Mouse (Mus musculus) spleen, adult 18-20 months (tissue): ENCODE data around the gene Ubtd1.

Experiments used
- DNase-seq, 2 experiments: peaks; one replicate each; pipeline ENCODE4 v3.0.0; 2022; ENCODE audit warnings: mixed read lengths in 2 of 2

Gene Ubtd1

DNA sequence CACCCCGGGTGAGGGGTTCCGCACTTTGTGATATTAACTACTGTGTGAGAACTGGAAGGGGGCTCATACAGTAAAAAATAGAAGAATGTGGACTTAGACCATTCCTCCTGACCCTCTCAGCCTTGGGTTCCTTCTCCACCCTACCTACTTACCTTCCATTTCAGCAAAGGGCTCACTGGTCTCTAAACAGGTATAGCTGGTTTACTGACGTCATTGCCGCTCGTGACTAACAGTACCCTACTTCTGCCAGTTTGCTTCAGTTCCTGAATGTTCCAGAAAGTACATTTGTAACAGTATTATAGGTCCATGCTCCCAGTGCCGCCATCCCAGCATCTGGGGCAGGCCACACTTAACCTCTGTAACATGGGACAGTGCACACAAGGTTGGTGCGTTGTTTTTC, 12.5 kb downstream of the Ubtd1 start:
- DNase-seq = no peak

DNA sequence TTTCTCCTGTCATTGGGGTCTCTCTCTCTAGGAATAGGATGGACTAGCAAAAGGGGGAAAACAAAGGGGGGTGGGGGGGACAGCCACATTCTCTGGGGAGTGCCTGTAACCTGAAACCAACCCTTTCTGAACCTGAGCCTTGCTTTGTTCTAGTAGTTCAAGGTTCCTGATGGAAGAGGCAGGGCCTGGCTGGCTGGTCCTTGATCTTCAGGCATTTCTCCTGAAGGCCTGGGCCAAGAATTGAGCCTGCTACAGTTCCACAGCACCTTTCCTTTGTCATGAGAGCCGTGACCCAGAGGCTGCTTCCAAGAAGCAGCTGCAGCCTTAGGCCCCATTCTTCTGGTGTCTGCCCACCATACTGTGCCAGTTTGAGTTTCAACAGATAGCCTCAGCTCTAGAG, 13.9 kb downstream of the Ubtd1 start:
- no peak for DNase-seq

DNA sequence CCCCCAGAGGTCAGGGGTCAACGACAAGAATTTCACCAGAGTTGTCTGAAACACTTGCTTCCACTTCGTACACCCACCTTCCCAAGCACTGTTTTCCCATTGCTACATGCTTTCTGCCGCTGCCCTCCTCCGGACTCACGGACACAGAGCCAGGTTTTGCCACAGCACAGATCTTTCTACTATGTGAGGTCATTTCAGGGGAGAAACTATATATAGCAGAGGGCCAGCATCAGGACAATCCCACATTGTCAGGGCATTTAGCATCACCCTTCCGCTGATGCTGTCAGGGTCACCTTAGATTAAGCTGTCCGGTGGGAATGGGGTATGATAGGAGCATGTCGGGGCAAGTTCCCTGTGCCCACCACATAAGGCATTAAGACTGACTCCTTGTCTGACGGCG, 15.5 kb downstream of the Ubtd1 start:
- no peak for DNase-seq

DNA sequence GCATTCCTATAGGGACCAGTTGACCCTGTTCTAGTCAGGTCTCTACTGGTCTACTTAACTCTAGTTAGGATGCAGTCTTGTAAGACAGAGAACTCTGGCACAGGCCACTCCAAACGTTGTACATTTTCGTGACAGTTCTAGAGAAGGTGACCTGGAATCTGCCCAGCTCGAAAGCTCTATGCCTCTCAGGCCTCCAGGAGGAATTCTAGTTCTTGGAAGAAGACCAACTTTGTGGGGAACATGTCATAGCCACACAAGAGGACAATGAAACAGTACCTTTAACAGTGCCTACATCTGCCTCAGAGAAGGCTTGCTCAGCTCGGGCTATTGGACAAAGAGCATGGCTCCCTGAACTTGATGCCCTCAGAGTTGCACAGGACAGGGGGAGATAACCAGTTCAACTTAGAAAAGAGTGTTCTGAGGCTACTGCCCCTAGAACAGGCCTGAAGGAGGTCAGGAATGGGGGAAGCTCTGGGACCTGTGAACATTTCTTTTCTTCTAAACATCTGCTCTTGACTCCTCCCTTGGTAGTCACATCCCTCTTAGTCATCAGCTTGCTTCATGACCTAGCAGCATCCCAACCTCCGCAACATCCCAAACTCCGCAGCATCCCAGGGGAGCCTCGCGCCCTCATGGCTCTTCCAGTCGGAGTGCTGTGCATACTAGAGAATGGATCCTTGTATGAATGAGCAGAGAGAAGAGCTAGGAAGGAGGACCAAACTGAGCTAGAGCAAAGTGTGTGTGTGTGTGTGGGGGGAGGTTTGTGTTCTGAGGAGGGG, 17.4 kb downstream of the Ubtd1 start:
- DNase-seq = no peak

DNA sequence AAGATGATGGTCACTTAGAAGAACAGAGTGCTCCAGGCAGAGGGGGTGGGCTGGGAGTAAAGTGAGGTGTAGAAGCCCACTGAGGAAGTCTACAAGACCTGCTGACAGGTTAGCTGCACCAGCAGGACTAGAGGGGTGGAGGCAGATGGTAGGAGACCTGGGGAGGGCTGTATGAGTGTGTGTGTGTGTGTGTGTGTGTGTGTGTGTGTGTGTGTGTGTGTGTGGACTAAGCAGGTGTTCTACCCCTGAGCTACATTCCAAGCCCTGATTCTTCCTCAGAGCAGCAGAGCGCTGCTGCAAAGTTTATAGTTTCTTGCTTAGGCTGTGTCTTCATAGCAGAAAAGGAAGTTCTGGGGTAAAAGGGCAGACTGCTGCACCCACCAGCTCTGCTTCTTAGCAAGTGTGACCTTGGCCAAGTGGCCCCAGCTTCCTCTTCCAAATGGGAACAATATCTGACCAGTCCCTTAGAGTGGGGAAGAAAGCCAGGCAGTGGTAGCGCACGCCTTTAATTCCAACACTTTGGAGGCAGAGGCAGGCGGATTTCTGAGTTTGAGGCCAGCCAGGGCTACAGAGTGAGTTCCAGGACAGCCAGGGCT, 18.2 kb downstream of the Ubtd1 start:
- no peak for DNase-seq

DNA sequence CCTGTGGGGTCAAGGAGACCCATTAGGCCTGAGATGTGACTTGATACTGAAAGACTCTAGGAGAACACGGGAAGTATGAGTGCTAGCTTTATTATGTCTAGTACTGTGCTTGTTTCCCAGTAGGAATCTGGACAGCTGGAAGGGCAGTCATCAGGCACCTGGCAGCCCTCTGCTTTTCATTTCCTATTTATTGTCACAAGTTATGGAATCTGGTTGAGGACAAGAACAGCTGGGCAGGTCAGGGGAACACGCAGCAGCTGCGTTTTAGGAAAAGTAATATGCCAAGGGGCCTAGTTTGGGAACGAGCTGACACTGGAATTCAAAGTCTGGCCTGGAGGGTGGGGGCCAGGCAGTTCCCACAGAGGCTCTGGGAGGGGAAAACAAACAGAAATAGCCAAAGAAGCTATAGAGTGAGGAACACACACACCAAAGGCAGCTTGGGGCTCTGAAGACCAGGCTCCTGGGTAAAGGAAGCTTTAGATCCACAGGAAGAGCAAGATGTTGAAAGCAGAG, 18.9 kb downstream of the Ubtd1 start:
- no peak for DNase-seq

DNA sequence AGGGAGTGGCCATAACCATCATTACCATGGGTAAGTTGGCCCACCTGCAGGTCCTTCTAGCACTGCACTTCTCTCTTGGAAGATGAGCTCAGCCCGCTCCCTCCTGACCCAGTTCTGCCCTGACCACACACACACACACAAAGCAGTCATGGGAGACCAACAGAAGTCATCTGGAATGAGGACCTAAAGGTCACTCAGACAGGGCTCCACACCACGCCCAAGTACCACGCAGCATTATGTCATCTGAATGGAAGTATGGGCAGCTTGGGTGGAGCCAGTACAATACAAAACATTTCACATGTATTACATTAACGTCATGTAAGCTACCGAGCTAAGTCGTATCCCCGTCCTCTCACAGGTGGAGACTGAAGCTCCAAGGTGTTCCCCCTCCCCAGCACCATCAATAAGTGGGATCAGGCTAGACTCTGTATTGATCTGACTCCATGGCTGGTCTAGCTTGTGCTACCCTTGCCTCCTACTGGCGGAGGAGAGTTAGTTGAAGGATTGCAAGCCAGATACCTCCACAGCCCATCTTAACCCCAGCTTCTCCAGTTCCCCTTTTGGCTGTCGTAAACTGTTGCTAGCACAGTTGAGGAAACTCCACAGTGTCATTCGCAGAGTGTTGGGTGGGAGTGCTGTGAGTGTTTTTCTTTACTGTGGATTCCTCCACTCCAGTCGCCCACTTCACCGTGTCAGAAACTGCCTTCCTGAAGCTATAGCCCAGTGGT, 19.9 kb downstream of the Ubtd1 start:
- no peak for DNase-seq

DNA sequence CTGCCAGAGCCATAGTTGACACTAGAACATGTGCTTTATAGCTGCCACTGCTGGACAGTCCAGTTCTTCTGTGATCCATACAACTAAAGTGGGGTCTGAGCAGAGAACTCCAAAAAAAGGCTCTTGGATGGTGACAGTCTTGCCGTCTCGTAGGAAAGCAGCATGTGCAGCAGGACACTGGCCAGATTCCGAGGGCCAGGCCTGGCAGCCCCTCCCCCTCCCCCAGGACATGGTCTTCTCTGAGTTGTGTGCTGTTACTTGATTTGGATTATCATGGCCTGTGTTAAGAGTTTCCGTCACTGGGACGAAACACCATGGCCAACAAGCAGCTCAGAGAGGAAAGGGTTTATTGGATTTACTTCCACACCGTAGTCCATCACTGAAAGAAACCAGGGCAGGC, 22.7 kb downstream of the Ubtd1 start:
- no peak for DNase-seq

DNA sequence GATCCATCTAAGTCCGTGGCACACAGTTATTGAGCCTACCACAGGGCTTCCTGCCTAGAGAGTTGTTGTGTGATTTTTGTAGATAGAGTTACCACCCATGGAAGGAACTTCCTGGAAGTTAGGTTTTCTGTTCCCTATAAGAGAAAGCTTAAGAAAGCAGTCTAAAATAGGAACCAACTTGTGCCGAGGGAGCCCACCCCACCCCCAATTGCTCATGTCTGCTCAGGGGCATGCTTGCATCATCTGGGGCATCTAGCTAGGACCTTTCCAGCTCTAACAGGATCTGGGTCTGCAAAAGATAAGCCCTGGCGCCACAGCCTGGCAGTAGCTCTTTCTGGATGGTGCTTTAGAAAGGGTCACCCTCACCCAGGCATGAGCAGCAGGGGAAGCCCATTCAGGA, 24.1 kb downstream of the Ubtd1 start:
- DNase-seq = no peak

DNA sequence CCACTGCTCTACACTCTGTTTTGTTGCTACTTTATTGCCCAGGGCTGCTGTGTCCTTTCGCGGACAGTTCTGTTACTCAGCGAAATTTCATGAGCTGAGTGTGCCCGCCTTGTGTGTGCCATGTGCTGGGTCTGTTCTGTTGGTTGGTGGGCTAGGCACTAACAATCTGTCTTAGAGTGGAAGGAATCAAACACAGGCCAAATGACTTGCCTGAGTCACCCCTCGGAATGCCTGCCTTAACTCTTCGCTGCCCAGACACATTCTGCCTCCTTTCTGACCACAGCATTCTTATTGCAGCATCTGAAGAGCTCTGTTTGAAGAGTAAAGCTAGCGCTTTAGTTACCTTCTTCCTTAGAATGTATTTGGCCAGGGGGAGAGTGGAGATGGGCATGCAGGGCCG, 25.0 kb downstream of the Ubtd1 start:
- DNase-seq = no peak

DNA sequence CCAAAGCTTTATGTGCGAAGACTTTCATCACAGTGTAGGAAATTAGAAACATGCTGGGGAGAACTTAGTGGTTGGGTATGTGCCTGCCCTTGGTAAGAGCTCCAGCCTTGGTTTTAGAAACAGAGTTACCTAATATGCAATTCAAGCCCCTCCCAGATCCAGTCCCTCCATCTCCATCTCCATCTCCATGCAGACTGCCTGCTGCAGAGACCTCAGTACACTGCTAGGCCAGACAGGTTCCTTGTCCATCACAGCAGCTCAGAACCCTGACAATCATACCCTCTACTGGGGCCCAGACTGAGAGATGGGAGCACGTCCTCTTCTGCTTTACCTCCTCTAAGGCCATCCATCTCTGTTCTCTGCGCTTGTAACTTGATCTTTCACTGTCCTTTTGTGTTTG, 27.0 kb downstream of the Ubtd1 start:
- no peak for DNase-seq

DNA sequence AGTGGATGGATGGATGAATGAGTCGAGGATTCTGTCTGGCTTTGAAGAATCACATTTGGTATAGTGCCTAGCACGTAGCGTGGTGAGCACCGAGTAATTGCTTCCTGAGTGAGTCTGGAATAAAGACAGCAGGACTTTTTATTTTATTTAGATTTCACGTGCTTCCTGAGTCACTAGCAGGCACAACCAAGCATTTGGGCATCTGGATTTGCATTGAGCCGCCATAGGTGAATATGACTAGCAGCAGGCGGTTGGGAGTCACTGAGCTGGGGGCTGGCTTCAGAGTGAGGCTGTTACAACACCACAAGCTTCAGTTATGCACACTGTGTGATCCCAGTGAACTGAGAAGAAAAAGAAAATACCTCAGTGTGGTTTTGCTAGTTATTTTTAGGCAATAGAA, 27.5 kb downstream of the Ubtd1 start:
- DNase-seq = no peak

DNA sequence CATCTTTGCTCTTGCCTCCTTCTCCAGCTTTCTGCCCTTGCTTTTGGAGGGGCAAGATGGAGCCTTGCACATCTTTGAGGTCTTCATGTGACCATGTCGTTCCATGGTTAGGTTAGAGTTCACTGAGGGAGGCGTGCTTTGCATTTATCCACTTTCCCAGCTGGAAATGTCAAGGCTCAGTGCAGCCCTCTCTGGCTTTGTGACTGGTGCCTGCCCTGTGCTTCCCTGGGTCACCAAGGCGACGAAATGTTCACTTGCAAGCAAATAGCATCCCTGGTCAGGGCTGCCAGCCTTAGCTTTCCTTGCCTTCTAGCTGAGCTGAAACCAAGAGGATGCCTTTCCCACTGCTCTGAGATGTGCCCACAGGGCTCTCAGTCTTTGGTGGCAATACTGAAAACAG, 28.9 kb downstream of the Ubtd1 start:
- no peak for DNase-seq

DNA sequence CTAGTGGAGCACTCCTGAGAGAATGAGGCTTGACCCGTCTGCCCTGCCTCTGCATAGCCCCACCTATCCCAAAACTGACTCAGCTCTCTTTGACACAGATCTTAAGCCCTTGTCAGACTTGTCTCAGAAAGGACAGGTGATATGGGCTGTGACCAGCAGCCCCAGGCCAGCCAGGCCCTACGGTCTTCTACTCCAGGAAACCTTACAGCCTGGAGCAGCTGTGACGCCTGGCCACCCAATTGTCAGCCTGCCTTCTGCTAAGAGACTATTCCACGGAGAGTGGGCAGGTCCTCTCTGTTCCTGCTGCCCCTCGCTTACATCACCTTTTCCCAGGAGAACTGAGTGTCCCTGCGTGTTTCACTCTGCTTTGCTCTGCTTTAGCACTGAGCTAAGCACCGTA, 29.6 kb downstream of the Ubtd1 start:
- no peak for DNase-seq

DNA sequence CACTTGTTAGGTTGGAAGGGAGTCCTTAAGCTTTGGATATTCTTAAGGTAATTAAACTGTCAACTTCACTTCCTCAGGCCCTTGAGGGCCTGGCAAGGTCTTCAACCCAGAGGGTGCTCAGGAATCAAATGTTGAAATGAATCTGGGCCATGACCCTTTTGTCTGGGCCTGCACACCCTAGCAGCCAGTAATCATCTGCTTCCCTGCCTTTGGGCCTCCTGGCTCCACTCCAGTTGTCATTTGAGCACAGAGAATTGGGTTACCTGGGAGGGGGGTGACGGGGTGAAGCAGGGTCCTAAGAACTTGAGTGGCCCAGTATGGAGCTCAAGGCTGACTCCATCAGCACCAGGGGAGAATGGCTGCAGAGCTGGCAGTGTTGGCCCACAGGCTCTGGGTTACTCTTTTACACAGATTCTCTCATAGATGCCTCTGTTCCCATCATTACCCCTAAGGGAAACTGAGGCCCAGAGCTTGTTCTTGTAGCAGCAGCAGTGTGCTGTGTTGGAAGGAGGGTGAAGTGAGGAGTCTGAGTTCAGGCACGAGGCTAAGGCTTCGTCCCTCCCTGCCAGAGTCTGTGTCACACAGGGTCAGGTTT, 32.8 kb downstream of the Ubtd1 start:
- no peak for DNase-seq

DNA sequence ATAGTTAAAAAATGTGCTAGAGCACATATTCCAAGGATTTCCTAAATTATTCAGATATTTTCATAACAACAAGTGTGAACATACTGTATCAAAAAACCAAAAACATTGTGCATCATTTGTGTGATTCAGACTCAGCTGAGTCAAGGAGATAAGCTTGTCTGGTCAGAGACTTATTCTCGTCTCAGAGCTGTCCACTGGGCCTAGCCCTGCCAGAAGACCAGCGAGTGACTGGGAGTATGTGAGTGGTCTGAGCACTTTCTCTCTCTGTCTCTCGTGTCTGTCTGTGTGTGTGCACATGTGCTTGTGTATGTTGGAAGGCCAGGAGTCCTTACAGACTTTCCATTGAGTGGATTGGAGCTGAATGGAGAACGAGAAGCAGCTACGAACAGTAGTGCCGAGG, 33.4 kb downstream of the Ubtd1 start:
- no peak for DNase-seq

DNA sequence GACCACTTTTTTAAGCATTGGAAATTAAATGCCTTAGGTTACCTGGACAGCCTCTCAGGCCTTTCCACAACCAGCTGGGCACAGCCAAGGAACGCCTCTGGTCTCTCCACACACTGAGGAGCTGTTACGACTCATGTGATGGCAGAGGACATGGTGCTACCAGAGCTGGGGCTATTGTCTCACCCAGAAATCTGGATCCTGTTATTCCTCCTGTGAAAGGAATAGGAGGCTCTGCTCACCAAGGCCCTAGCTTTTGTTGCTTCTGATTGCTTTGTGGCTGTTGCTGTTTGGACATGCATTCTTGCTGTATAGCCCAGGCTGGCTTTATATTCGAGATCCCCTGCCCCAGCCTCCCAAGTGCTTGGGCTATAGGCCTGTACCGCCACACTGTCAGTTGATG, 34.7 kb downstream of the Ubtd1 start:
- DNase-seq = no peak

DNA sequence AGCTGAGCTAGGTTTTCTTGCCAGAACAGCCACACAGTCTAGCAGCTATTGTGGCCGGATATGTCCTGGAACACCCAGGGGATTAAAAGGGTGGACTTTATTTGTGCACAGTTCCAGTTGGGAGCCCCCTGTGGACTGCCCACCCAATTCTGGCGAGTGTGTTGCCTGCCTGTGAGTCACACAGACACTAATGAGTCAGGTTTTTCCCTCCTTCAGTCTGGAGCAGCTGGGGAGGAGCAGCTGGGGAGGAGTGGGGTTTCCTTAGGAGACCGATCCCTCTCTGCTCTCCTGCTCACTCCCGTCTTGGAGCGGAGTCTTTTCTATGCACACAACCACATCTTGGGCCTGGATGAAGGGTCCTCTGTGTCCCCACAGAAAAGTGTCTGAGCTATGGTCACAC, 35.3 kb downstream of the Ubtd1 start:
- no peak for DNase-seq

DNA sequence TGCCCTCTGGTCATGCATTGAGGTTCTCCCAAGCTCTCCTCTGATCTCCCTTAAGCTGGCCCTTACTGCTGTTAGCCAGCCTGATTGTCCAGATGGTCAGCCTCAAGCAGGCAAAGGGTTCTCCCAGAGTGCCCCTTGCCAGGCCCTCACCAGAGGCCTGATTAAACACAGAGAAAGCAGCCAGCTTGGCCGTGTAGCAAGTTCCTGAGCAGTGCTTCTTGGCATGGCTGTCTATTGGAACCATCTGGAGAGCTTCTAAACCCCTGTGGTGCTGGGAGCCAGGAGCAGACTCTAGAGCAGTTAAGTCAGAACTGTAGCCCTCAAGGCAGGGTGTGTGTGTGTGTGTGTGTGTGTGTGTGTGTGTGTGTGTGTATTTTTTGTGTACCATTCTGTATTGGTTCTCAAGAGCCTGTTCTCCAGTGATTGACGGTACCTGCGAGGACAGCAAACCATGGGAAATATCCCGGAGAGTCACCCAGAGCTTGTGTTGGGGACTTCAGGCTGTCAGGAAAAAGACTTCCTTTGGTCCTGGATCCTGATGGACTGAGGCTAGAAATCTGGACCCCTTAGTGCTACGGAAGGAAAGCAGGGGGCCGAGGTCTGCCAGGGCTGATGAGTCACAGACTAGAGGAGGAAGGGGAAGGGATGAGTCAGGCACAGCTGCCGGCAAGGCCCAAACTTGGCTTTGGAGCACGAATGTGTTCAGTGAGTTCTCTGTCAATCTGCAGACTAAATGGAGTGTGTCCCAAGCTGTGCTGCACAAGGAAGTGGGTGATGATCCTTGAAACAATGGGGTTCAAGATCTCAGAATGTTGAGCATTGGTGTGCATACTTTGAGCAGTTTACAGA, 36.1 kb downstream of the Ubtd1 start:
- DNase-seq = no peak

DNA sequence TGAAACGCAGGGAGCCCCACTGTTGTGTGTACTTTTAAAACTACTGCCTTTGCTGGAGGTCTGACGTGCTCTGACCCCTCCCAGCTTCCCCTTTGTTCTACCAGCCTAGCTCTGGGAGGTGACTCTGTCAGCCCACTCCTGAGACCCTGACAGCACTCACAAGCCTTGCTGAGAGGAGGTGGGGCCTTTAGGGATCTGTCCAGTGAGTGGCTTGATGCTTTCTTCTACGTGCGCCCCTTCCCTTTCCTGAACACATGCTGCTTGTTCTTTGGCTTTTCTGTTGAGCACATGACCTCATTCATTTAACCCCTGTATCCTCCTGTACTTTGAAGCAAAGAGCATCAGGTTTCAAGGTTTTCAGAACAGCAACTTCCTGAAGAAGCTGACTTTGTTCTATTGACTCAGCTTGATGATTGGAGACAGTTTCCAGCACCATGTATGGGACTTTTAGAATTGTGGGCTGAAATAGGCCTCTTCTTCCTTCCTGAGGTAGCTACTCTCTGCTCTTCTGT, 37.5 kb downstream of the Ubtd1 start:
- no peak for DNase-seq

DNA sequence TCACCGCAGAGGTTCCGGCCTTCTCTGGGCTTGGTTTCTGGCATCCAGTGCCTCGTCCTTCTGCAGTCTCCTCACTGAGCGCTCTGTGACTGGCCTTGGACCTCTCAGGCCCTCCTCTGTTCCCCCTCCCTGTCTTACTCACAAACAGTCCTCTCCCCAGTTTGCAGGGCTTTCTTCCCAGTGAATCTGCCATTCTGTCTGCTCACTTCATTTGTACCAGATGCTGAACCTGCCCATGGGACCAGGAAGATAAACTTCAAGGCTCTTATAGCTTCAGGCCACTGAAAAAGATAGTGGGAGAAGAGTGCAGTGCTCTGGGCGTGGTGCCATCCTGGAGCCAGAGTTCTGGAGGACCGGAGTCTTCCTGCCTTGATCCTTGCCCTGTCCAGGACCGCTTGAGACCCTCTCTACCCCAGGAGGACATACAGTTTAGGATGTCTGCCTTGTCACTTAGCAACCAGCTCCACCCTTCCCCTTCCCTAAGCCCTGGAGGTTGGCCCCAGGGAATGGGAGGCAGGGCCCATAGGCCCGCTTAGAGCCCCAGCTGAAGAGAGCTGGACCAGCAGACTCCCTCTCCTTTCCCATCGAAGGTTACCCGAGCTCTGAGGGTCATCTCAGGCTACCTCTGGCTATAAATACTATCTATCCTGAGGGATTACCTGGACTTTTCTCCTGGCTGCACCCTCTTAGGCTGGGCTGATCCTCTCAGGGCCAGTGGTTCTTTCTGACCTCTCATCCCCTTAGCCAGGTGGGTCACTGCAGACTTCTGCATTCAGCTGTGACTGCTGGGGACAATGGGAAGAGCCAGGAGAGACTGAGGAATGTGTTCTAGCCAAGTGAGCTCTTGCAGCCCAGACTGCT, 40.3 kb downstream of the Ubtd1 start:
- DNase-seq = no peak

DNA sequence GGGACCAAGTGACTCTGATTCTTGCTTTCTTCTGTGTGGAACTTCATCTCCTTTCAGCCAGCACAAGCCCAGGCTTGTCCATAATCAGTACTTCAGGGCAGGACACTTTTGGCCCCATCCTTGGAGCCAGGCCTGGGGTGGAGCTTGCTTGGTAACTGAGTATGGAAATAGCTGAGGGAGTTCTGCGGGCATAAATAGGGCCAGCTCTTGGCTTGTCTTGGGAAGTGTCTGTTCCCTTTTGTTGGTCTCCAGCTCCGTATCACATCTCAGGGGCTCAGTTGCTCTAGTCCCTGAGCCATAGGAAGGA, 40.9 kb downstream of the Ubtd1 start:
- DNase-seq = no peak
